Mouse (Mus musculus): ENCODE measurements around the gene Tbpl1.

The Tbpl1 gene

DNA sequence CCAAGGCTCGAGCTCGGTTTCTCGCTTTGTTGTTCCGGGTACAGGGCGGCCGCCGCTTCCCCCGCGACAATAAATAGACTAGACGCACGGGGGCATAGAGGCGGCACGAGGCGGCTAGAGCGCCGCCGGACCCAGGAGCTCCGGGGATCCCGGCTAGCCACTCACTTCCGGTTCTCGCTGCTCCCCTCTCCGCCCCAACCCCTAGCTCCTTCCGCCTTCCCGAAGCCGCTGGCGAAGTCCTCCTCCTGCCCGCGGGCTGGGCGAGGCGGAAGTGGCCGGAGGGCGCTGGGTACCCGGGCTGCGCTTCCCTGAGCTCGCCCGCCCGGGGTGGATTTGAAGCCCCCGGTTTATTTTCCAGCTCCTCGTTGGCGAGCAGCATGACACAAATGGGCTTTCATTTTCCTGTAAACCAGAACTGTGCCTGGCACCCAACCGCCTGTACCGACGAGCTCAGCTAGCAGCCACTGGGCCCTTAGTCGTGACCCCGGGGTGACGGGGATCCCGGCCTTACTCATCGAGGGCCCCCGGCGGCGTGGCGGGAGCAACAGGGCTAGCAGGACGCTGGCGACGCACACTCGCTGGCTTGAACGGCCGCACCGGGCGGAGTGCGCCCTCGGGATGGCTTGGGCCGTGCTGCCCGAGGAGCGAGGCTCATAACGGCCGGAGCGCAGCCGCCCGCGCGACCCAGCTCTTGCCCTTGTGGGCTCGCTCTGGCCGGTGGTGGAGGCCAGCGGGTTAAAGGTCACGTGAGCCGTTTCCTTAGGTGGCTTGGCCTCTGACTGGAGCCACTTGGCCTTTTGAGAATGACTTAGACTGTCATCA, at the start of gene Tbpl1:
Gene Tbpl1 (minus strand): TSS at position 667 of the 822 bp plus-strand sequence.
- peak; percentile 86 to 92 for DNase-seq (ENCODE audit: low spot score in 2 of 2)

DNA sequence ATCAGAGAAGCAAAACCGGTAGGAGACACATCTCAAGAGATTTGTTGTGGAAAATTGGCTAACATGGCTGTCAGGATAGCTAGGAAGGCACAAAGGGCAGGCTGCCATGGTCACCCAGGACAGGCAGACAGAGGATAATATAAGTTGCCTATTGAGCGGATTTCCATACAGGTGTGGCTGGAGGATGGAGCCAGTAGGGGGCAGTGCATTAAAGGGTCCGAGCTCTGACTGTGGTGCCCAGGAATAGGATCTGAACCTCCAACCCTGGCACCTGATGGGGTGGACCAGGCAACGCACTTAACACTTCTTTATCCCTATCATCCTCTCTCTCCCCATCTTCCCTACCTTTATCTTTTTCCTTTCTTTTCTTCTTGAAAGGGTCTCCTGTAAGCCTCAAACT, 49.7 kb upstream of the Tbpl1 start:
- DNase-seq (ENCODE audit: low spot score in 2 of 2) = no peak

DNA sequence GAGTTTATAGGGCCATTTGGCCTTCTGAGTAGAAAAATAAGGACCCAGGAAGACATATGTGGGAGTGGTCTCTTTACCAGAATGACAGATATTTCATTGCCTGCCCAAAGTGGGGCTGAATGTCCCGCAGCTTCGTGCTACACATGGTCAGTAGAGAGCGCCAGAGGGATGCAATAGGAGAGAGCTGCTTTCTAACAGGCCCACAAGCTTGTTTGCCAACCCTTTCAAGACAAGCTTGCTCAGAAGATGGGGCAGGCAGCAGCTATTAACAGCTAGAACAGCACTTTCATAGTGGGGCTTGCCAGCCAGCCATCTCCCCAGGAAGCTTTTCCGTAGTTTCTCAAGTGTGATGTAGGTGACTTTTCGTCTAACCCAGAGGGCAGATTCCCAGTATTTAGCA, 46.2 kb upstream of the Tbpl1 start:
- DNase-seq (ENCODE audit: low spot score in 2 of 2) = peak in 1 of 2 experiments; percentile 33

DNA sequence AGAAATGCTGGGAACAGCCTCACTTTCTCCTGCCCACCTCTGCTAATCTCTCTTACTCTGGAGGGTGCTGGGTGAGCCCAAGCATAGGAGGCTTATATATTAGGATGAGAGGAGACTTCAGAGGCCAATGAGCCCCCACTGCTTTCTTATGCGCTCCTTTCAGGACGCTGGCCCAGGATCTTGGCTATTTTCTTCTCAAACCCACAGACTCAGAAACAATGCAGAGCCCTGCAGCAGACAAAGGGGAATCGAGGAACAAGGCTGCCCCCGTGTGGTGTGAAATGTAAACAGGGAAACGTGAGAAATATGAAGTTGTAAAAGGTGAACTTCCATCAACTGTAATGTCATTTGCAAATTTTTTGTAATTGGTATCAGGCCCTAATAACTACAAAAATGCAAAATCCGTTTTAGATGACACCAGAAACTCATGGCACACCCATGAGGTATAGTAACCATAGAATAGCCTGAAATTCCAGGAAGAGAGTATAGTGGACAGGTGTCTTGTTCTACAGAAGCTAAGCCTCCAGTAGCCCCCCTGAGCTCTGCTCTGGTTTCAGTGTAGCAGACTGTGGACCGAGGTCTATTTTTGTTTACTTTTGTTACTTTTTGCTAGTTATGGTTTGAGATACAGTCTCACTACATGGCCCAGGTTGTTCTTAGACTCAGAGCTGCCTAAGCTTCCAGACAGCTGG, 44.4 kb upstream of the Tbpl1 start:
- DNase-seq (ENCODE audit: low spot score in 2 of 2) = peak; percentile 54 to 65

DNA sequence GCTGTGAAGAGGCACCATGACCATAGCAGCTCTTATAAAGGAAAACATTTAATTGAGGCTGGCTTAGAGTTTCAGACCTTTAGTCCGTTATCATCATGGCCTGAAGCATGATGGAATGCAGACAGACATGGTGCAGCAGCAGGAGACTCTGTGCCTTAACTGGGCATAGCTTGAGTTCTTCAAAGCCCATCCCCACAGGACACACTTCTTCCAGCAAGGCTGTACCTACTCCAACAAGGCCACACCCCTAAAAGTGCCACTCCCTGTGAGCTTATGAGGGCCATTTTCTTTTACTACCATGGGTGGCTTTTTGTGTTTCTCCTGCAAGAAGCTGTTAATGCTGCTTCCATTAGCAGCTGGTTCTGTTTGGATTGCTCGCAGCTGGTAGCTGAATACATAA, 43.7 kb upstream of the Tbpl1 start:
- DNase-seq (ENCODE audit: low spot score in 2 of 2) = no peak

DNA sequence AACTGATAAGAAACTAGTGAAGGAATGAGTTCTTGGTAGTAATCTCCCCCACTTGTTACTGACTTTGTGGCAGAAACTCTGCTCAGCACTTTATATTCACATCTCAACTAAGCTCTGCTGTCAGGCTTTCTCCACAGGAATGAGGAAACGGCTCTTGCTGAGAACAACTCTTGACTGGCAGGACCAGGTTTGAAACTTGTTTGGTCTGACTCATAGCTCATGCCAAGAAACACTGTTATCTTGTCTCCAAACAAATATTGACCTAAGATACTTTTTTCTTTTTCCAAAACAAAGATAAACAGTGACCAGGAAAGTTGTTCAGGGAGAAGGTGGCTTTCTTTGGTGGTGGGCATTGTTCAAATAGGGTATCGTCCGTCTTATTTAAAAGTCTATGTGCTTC, 42.9 kb upstream of the Tbpl1 start:
- DNase-seq (ENCODE audit: low spot score in 2 of 2) = no peak

DNA sequence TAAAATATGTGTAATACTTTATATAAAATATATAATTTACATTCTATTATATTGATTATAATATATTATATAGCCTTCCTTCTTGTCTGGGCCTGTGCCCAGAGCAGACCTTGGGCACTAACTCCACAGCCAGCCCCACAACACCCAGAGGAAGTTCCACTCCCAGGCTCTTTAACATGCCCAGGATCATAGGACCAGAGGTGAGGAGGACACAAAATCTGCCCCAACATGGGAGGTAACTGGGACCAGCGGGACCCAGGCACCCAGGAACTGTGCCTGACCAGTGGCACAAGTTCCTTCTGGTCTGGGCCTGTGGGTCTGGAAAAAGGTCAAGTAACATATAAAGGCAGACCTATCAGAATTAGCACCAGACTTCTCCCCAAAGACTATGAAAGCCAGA, 22.5 kb upstream of the Tbpl1 start:
- peak in 1 of 2 experiments; percentile 0 for DNase-seq (ENCODE audit: low spot score in 2 of 2)

DNA sequence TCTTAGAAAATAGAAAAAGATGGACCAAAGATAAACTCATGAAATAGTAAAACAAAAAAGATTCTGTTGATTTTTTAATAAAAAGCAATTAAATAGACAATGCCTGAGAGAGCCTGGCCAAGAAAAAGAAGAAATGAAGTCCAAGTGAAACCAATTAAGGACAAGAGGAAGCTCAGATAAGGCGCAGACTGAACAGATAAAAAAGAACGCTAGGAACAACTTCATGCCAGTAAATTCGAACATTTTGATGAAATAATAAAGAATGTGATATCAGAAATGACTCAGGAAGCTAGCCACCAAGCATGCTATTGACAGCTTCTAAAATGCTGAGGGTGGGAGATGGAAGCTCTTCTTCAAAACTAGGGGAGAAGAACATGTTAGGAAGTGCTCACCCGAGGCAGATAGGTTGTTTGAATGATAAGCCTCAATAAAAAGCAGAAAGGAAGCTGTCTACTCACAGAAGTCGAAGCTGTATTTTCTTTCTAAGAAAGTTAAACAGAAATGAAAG, 19.5 kb upstream of the Tbpl1 start:
- DNase-seq (ENCODE audit: low spot score in 2 of 2) = no peak

DNA sequence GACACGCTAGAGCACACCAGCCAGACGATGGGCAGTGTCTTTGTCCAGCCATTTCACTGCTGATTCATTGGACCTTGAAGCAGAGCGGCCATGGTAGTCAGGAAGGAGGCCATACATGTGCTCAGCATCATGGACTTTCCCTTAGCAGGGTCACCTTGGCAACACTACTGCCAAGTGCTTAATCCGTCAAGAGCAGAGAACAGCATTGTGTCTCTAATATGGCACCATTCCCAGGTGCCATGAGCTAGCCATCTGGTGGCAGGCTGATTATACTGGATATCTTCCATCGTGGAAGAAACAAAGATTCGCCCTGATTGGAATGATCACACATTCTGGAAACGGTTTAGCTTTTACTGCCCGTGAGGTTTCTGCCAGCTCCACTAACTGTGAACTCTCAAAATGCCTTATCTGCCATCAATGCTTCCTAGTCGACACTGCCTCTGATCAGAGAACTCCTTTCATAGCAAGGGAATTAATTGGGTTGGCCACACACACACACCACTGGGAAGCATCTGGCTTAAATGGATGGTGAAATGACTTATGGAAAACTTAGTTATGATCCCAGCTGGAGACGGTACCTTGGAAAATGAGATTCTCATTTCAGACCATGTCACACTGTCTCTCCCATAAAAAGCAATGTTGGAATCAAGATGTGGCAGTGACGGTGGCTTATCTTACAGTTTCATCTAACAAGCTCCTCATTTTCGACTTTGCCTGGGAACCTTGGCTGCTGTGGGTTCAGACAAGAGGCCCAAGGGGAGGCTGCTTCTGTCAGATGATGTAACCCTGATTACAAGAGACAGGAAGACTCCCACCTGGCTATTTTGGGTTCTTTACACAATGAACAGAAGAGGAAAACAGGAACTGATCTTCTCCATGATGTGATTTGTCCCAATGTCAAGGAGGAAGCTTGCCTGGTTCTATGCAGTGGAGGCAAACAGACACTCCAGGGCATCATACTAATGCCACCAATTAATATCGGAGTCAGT, 14.9 kb upstream of the Tbpl1 start:
- peak in 1 of 2 experiments; percentile 64 for DNase-seq (ENCODE audit: low spot score in 2 of 2)

DNA sequence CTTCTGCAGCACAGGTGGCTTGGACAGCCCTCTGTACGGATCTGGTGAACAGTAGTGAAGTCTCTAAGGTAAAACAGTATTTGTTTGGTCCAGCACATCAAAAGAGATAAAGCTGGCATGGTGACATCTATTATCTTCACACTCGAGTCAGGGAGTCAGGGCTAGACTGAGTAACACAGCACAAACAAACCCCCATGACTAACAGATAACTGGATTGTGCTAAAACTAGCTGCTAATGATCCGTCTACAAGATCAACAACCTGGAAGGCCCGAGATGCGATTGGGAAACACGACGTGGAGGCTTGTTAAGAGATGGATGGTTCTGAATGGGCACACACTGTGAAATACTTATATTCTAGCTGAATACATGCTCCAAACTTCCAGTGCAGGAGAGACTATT, 14.2 kb upstream of the Tbpl1 start:
- peak in 1 of 2 experiments; percentile 23 for DNase-seq (ENCODE audit: low spot score in 2 of 2)

DNA sequence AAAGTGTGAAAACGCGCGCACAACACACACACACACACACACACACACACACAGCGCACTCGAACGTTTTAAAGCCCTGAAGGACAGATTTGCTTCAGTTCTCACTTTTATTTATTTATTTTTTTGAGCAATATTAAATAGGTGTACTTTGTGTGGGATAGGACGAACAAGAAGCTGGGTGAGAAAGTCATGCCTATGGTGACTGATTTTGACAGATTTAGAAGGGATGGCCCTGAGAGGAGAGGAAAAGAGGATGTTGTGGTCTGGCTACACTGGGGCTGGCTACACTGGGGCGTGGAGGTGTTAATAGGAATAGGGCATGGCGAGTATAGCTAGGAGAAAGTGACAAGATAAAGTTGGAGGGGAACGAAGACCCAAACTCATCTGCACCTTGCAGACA, 443 bp upstream of the Tbpl1 start:
- DNase-seq (ENCODE audit: low spot score in 2 of 2) = no peak

DNA sequence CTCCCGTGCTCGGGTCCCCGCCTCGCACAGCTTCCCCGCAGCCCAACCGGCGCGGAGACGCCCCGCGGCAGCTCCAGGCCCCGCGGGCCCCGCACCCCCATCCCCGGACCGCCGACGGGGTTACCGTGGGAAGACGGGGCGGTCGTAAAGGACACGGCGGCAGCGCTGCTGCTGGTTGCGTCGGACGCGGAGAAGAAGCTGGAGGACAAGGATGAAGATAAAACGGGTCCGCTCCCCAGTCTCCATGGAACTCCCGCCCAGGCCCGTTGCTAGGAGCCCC, 806 bp downstream of the Tbpl1 start:
- no peak for DNase-seq (ENCODE audit: low spot score in 2 of 2)

DNA sequence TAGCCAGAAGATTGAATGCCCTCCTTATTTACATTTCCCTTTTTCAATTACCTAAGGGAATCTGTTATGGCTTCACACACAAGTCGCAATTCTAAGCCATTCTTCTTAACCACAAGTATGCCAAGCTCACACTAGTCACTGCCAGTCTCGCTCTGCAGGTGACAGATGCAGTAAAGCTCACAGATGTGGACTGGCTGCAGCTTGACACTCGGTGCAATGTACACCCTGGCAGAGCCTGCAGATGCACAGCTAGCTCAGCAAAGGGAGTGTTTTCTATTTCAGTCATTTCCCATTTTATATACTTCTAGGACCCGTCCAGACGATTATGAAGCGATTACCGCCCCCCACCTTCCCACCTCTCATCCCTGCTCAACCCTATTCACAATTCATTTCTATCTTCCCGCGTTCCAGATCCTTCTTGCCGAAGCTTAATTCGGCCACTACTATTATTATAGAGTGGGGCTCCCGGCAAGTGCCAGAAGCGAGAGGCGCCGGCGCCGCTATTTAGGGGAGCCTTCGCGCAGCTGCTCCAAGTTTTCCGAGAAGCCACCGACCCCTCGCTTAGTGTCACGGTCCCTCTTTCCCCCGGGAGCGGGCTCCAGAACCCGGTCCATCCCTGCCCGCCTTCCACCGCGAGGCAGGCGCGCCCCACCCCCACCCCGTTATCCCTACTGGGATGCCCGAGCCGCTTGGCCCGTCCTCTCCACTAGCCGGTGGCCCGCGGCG, 1.3 kb downstream of the Tbpl1 start:
- DNase-seq (ENCODE audit: low spot score in 2 of 2) = no peak

DNA sequence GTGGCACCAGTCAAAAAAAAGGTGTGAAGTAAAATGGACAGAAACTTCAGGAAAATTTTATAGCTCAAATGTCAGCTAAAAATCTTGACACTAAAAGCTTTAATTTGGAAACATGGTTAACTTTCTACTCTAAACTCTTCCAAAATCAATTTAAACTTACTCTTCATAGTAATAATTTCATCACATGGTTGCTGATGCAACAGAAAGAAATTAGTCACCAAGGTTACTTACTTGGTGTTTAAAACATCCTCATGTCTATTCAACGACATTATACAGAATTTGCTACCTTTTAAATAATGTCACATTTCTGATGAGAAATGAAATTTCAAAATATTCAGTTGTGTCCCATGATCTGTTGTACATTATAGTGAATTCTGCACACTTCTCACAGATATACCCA, 3.5 kb downstream of the Tbpl1 start:
- DNase-seq (ENCODE audit: low spot score in 2 of 2) = no peak

DNA sequence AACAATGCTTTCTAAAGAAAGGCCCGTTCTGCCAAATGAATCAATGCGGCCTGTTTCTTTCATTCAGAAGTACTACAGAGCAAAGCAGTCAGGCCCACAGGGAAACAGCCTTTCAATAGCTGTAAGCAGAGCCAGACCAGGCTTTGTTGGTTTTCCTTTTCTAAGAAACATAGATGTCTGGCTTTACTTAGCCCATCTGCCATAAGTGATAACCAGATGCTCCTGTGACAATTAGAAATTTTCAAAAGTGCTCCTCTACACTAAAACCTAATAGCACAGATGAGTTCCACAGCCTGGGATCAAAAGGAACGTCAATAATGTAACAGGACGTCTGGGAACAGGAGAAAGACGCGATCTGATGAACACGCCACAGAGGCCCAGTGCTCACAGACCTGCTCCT, 5.4 kb downstream of the Tbpl1 start:
- no peak for DNase-seq (ENCODE audit: low spot score in 2 of 2)

DNA sequence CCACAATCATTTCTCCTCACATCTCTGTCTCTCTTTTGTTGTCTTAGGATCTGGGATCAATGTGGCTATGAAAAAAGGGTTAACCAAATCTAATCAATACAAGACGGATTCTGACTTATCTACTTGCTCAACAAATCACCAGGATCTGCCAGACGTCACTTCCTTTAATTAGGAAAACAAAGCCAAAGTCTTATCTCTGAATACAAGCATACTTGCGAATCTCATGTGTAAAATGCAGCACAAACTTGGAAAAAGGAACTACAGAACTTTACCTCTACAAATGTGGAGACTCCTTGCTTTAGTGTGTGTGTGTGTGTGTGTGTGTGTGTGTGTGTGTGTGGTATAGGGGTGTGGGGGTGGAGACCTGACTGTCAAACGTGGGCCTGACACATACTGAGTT, 6.6 kb downstream of the Tbpl1 start:
- no peak for DNase-seq (ENCODE audit: low spot score in 2 of 2)

DNA sequence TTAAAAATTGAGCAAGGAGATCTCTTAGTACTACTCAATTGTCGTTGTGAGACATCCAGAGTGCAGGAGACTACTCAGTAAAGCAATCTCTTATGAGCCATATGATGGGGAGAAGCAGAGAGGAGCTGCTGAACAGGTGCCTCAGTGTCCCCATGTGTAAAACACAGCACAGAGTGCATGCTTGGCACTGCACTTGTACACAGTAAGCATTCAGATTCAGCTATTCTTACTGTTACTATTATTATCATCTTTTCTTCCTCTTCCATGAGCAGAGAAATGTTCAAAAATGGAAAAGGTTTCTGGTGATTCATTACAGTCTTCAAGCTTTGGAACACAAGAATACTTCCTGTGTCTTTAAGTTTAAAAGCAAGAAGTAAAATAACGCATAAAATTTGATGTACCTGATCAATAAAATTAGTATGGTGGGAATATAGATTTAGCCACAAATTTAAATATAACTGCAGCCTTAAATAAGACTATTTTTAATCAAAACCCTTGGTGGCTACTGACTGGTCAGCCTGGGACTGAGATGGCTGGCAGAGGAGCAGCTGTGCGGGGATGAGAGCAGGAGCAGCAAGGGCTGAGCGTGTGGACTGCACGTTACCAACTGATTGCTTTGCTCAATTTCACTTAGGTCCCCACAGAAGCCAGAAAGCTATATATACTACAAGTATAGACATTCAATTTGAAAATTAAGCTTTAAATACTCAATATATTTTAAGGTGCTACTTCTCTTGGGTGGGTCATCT, 10.8 kb downstream of the Tbpl1 start:
- no peak for DNase-seq (ENCODE audit: low spot score in 2 of 2)

DNA sequence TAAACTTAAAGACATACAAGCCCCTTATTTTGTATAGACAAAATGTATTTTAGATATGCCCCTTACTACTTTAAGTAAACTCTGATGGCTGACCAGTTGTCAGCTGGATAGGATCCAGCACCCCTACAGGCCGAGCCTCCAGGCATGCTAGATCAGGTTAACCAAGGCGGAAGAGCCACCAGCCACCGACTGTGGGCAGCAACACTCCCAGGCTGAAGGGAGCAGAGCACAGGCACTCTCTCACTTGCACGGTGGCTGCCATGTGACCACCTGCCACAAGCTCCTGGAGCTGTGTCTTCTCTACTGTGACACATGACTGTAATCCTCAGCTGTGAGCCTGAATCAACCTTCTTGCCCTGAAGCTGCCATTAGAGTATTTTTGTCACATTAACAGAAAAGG, 13.3 kb downstream of the Tbpl1 start:
- no peak for DNase-seq (ENCODE audit: low spot score in 2 of 2)

DNA sequence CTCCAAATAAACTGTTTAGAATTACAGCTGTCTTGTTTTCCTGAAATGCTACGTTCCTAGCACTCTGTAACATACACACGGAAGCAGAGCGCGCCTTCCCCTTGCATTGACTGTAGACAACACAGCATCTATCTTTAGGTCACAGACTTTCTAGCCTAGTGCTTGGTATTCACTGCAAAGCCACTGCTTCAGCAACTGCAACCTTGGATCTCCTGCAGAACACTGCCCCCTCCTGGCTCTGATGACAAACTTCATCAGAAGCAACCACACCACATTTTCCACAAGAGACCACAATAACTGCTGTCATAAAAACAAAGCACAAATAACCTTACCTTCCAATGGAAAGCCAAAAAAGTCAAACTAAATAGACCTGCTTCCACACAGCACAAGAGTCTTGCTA, 17.2 kb downstream of the Tbpl1 start:
- DNase-seq (ENCODE audit: low spot score in 2 of 2) = peak in 1 of 2 experiments; percentile 55

DNA sequence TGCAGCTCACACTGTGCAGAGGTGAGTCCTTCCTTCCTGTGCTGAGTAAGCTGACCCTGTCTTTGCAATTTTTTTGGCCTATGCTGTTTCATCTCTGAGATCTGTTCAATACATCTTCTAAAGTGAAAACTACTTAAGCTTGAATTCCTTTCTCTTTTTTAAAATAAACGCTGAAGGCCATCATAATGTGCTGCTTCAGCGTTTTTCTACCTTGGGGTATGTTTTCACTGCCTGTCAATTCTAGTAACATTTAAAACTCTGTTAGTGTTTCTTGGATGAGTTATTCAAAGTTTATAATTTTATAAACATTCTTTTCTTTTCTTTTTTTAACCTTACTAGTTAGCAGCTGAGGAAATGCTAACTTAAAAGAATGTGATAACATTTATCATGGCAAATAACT, 18.8 kb downstream of the Tbpl1 start:
- DNase-seq (ENCODE audit: low spot score in 2 of 2) = no peak

Measured in cerebellum, postnatal 4 days (tissue).